Mouse (Mus musculus) heart, embryonic 11.5 days (tissue): ENCODE data around the gene Gm3696. TPM values are rescaled to one million over a fixed set of nuclear protein-coding genes. Genes with fewer than 3 reads are reported as not detected.
"Not testable (repeated sequence)": the region's sequence is repeated elsewhere in the genome, so short reads cannot be mapped to it uniquely, and the experiment has no call there.

Source experiments
- ATAC-seq: fragments of 200-750 bp; cut with Nextera tagmentation; replicated peaks from 2 replicates; pipeline ENCODE4 v1.8.0; 2017; ENCODE audit warnings: moderate library complexity; ENCODE audit not compliant: insufficient number of reproducible peaks, low FRiP score, low TSS enrichment
- H3K27ac ChIP-seq: fragments of 300-500 bp; sonication (generic); 2 replicates; pipeline ENCODE4 v1.5.1; 2014; ENCODE audit warnings: mild to moderate bottlenecking, low read depth, low read length
- H3K27me3 ChIP-seq: fragments of 300-500 bp; sonication (generic); 2 replicates; pipeline ENCODE4 v1.6.1; 2014; ENCODE audit warnings: mild to moderate bottlenecking, low read length, mixed read lengths; ENCODE audit not compliant: control insufficient read depth, insufficient read depth
- H3K36me3 ChIP-seq: fragments of 300-500 bp; sonication (generic); 2 replicates; pipeline ENCODE4 v1.6.1; 2014; ENCODE audit warnings: mild to moderate bottlenecking, low read length, moderate library complexity, mixed read lengths; ENCODE audit not compliant: control insufficient read depth, insufficient read depth
- H3K4me1 ChIP-seq: fragments of 300-500 bp; sonication (generic); 2 replicates; pipeline ENCODE4 v1.6.1; 2014; ENCODE audit warnings: low read length; ENCODE audit not compliant: control insufficient read depth, insufficient read depth
- H3K4me2 ChIP-seq: fragments of 300-500 bp; sonication (generic); 2 replicates; pipeline ENCODE4 v1.6.1; 2014; ENCODE audit warnings: mild to moderate bottlenecking, moderate library complexity
- H3K4me3 ChIP-seq: fragments of 300-500 bp; sonication (generic); 2 replicates; pipeline ENCODE4 v1.5.1; 2014; ENCODE audit warnings: low read depth, low read length
- H3K9ac ChIP-seq: fragments of 300-500 bp; sonication (generic); 2 replicates; pipeline ENCODE4 v1.6.1; 2014; ENCODE audit warnings: mild to moderate bottlenecking, low read depth, low read length, moderate library complexity
- H3K9me3 ChIP-seq: fragments of 300-500 bp; sonication (generic); replicated peaks from 2 replicates; pipeline ENCODE4 v1.6.1; 2016; ENCODE audit warnings: low read length; ENCODE audit not compliant: control insufficient read depth
- WGBS: fragments of 180-500 bp; shearing (Covaris S2); extraction: QIAGEN DNeasy Blood & Tissue Kit; methylation state at CpG from one replicate; pipeline ENCODE4 v1.1.7; 2014; ENCODE audit not compliant: insufficient replicate concordance; 5-methylcytosine and 5-hydroxymethylcytosine counted together
- polyA plus RNA-seq: library from polyadenylated mRNA; unstranded; fragments of >200 nt; fragmentation: Nextera tagmentation; extraction: Ambion mirVana; gene quantifications from 2 replicates; pipeline ENCODE4 v1.2.1, GENCODE M21; 2014

Gm3696 gene
- 0.69 and 1.6 TPM in 2 replicates for polyA plus RNA-seq

GRCm38 (mm10) chr14:7100521-7100920 is at the start of gene Gm3696:
Gm3696 (minus strand) TSS chr14:7100621.
- not testable (repeated sequence) for H3K4me2 ChIP-seq, H3K27ac ChIP-seq, H3K27me3 ChIP-seq, H3K36me3 ChIP-seq, H3K9ac ChIP-seq, H3K9me3 ChIP-seq, H3K4me1 ChIP-seq, H3K4me3 ChIP-seq, ATAC-seq
- WGBS: 78% methylated on average over 1 of the region's 3 CpGs

DNA sequence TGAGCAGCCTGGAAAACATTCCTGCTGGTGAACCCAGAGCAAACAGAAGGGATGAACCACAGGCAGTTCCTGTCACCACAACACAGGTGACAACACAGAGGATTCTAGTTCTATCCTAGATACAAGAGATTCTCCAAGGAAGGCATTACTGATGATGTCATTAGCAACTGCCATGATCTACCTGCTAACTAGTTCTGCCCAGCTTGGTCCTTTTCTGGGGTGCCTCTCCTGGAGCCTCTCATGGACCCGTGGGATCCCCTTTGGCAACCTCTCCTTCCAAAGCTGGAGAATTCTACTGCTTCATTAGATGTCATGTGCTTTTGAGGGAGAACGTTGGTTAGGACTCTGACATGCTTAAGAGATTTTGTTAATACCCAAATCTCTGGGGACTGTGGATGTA is 24.9 kb upstream of the Gm3696 start, which contains the start of gene Gm6676:
Gm6676 (minus strand) TSS at position 101 of the 400 bp plus-strand sequence.
- not testable (repeated sequence) for H3K36me3 ChIP-seq, H3K9me3 ChIP-seq, H3K4me3 ChIP-seq, H3K4me1 ChIP-seq, ATAC-seq, H3K27me3 ChIP-seq, H3K9ac ChIP-seq, H3K27ac ChIP-seq, H3K4me2 ChIP-seq
- WGBS: no CpG with 5 or more reads among the region's 2 CpGs

GRCm38 (mm10) chr14:7105124-7105802 is 4.8 kb upstream of the Gm3696 start:
- H3K36me3 ChIP-seq, H3K9me3 ChIP-seq, ATAC-seq, H3K27me3 ChIP-seq, H3K4me1 ChIP-seq: not testable (repeated sequence)
- Histone ChIP-seq H3K4me3 (peak overlapping the region; percentile 47), H3K27ac (peak overlapping the region; percentile 62; the same call in 1 of the 2 replicates), H3K4me2 (peak overlapping the region; percentile 47), H3K9ac (peak overlapping the region; percentile 58; the same call in 1 of the 2 replicates)
- 0% methylated on average over 6 of the region's 54 CpGs for whole genome bisulfite sequencing

DNA sequence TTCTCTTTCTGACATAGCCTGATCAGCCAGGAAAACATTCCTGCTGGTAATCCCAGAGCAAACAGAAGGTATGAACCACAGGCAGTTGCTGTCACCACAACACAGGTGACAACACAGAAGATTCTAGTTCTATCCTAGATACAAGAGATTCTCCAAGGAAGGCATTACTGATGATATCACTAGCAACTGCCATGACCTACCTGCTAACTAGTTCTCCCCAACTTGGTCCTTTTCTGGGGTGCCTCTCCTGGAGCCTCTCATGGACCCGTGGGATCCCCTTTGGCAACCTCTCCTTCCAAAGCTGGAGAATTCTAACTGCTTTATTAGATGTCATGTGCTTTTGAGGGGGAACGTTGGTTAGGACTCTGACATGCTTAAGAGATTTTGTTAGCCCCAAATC is 55.6 kb downstream of the Gm3696 start, which contains the start of gene Gm3685:
Gm3685 (minus strand) TSS at position 101 of the 400 bp plus-strand sequence.
- H3K27ac ChIP-seq, H3K4me3 ChIP-seq, H3K9me3 ChIP-seq, H3K4me2 ChIP-seq, H3K36me3 ChIP-seq, ATAC-seq, H3K27me3 ChIP-seq, H3K9ac ChIP-seq, H3K4me1 ChIP-seq: not testable (repeated sequence)
- WGBS: no CpG with 5 or more reads among the region's 2 CpGs

Other genes starting within 250 kb of the Gm3696 start
- gene Gm3667, start 210.7 kb downstream of the Gm3696 start, polyA plus RNA-seq: 1.2 and 2.1 TPM in 2 replicates
- gene Gm6356, start 126.8 kb downstream of the Gm3696 start, polyA plus RNA-seq: not detected in 2 replicates
- 0.19 TPM in 1 of 2 replicates, not detected in the other for gene Gm10406, start 73.2 kb downstream of the Gm3696 start, polyA plus RNA-seq
- gene Gm3685, start 55.7 kb downstream of the Gm3696 start, polyA plus RNA-seq: not detected in 2 replicates
- gene Gm6676, start 24.8 kb upstream of the Gm3696 start, polyA plus RNA-seq: not detected in 2 replicates
- gene Gm3512, start 73.9 kb upstream of the Gm3696 start, polyA plus RNA-seq: 3.5 and 5.0 TPM in 2 replicates
- gene Gm16434, start 93.9 kb upstream of the Gm3696 start, polyA plus RNA-seq: not detected in 2 replicates
- gene Gm3727, start 164.1 kb upstream of the Gm3696 start, polyA plus RNA-seq: not detected in 2 replicates
- gene Gm3739, start 214.4 kb upstream of the Gm3696 start, polyA plus RNA-seq: 2.9 and 3.6 TPM in 2 replicates
- gene Gm5797, start 231.8 kb upstream of the Gm3696 start, polyA plus RNA-seq: not detected in 2 replicates